ENCODE assay signal across 12 mouse cellular contexts in genomic region chr12:36182570-36182969, GRCm38 (mm10). TPM values are rescaled to one million over a fixed set of nuclear protein-coding genes. Genes with fewer than 3 reads are reported as not detected.
DNase-seq lines count a peak whose midpoint lies in the region; ATAC-seq and TF ChIP-seq lines count a peak whose summit lies in the region.
"Had no signal": no experiment of that assay in that cellular context is flagged by ENCODE, and none has a peak within 500 bp of the region (broad histone marks: within the 10 kb centered on the region; RNA-seq: fewer than 3 reads in every experiment).

No protein-coding gene starts in this region.

- no peak for TF ChIP-seq POLR2A in lung, adult 2 months (IDR thresholded peaks at IDR 0.05; ENCODE audit: borderline replicate concordance, extremely low read depth, low read depth, low read length)

- no peak overlapping the region for H3K4me2 ChIP-seq in kidney, embryonic 14.5 days (replicated peaks; ENCODE audit: low read depth, low read length)
- H3K4me2 ChIP-seq in heart, postnatal 0 days (ENCODE audit: low read depth, low read length), result no peak overlapping the region
- H3K4me2 ChIP-seq: embryonic facial prominence, embryonic 13.5 days had no signal

- WGBS in kidney, embryonic 14.5 days, result 79% methylated on average over 6 of the region's 6 CpGs
- 48% methylated on average over 6 of the region's 6 CpGs for WGBS in heart, postnatal 0 days
- WGBS in lung, adult 2 months, result 49% methylated on average over 6 of the region's 6 CpGs

- DNase-seq in kidney, adult 9 months, result peak; percentile 33
- peak; percentile 64 to 78 for DNase-seq in heart, adult 18-20 months
- peak; percentile 30 for DNase-seq in heart, postnatal 0 days (ENCODE audit: low spot score)
- no peak for DNase-seq in lung, adult 2 months
- no peak for DNase-seq in cerebellum, adult 11-12 months
- no peak for DNase-seq in right cerebral cortex, adult 2 months (ENCODE audit: low spot score in 2 of 2)
- DNase-seq in urinary bladder, postnatal 36 days (ENCODE audit: low spot score in 2 of 2), result no peak
- DNase-seq: cerebellum, adult 18-20 months; midbrain, embryonic 14.5 days had no signal

- peaks cover 33% of the 10 kb centered on the region for H3K36me3 ChIP-seq in kidney, embryonic 14.5 days (ENCODE audit: control insufficient read depth, insufficient read depth, low read length)
- H3K36me3 ChIP-seq in heart, postnatal 0 days (replicated peaks; ENCODE audit: control insufficient read depth, insufficient read depth, low read length), result peaks cover 58% of the 10 kb centered on the region

- no peak for ATAC-seq in kidney, embryonic 14.5 days (ENCODE audit: low FRiP score, low TSS enrichment)
- peak; percentile 81 for ATAC-seq in heart, postnatal 0 days (ENCODE audit: insufficient read depth, low read depth)
- ATAC-seq: inflammation-experienced regulatory T-cells, adult 6 months had no signal

- no peak overlapping the region for H3K4me3 ChIP-seq in kidney, embryonic 14.5 days (ENCODE audit: low read length)
- H3K4me3 ChIP-seq in heart, postnatal 0 days (ENCODE audit: low read depth, low read length), result no peak overlapping the region
- H3K4me3 ChIP-seq in lung, adult 2 months (replicated peaks; ENCODE audit: extremely low read depth, low read depth, low read length), result peak overlapping the region; percentile 21
- H3K4me3 ChIP-seq: embryonic facial prominence, embryonic 13.5 days had no signal

- no peaks in the 10 kb centered on the region for H3K27me3 ChIP-seq in kidney, embryonic 14.5 days (ENCODE audit: control insufficient read depth, insufficient read depth, low read length)
- no peaks in the 10 kb centered on the region for H3K27me3 ChIP-seq in heart, postnatal 0 days (ENCODE audit: control insufficient read depth, insufficient read depth, low read length)
- H3K27me3 ChIP-seq: embryonic facial prominence, embryonic 13.5 days had no signal

- TF ChIP-seq CTCF in heart, postnatal 0 days (IDR thresholded peaks at IDR 0.05; ENCODE audit: low read depth), result no peak
- TF ChIP-seq CTCF in lung, adult 2 months (IDR thresholded peaks at IDR 0.05; ENCODE audit: insufficient read depth, low read length), result no peak

- no peak overlapping the region for H3K9ac ChIP-seq in kidney, embryonic 14.5 days (ENCODE audit: low read depth, low read length)
- H3K9ac ChIP-seq in heart, postnatal 0 days (replicated peaks; ENCODE audit: low read depth, low read length), result no peak overlapping the region
- H3K9ac ChIP-seq: embryonic facial prominence, embryonic 13.5 days had no signal

- H3K4me1 ChIP-seq in kidney, embryonic 14.5 days (ENCODE audit: control insufficient read depth, insufficient read depth, low read length), result no peaks in the 10 kb centered on the region
- H3K4me1 ChIP-seq in heart, postnatal 0 days (ENCODE audit: control insufficient read depth, insufficient read depth), result no peaks in the 10 kb centered on the region
- peaks cover 3% of the 10 kb centered on the region; the same call in 1 of the 2 replicates for H3K4me1 ChIP-seq in lung, adult 2 months (ENCODE audit: control insufficient read depth, insufficient read depth, low read length)
- H3K4me1 ChIP-seq: embryonic facial prominence, embryonic 13.5 days had no signal

- no peaks in the 10 kb centered on the region for H3K9me3 ChIP-seq in kidney, embryonic 14.5 days (ENCODE audit: control insufficient read depth, low read length)
- H3K9me3 ChIP-seq in heart, postnatal 0 days (replicated peaks; ENCODE audit: control insufficient read depth, low read length), result no peaks in the 10 kb centered on the region
- H3K9me3 ChIP-seq: embryonic facial prominence, embryonic 13.5 days had no signal

- TF ChIP-seq EP300 in heart, postnatal 0 days (IDR thresholded peaks at IDR 0.05; ENCODE audit: low read depth), result no peak

- no peak overlapping the region for H3K27ac ChIP-seq in kidney, embryonic 14.5 days (ENCODE audit: low read depth, low read length)
- peak overlapping the region; percentile 68 for H3K27ac ChIP-seq in heart, postnatal 0 days (ENCODE audit: low read depth)
- H3K27ac ChIP-seq: embryonic facial prominence, embryonic 13.5 days had no signal

RNA-seq across cellular contexts. Expression of gene Bzw2, which starts 24.7 kb away (rescaled TPM):
- 243 and 256 TPM in 2 replicates for polyA plus RNA-seq in kidney, embryonic 14.5 days (2014; fragmentation: Nextera tagmentation; extraction: Ambion mirVana)
- total RNA-seq in heart, adult 18-20 months (2021), result 100 to 1,000 TPM; 192 to 199 TPM
- total RNA-seq in heart, postnatal 0 days (2014; rRNA removed; ENCODE audit: low replicate concordance), result 147 and 151 TPM in 2 replicates
- 189 and 203 TPM in 2 replicates for polyA plus RNA-seq in heart, postnatal 0 days (2015; fragmentation: Nextera tagmentation; extraction: Ambion mirVana)
- 5.5 and 11.1 TPM in 2 replicates for polyA plus RNA-seq in lung, adult 2 months (2012; rRNA removed)

RNA-seq across cellular contexts. Expression of gene Ankmy2, which starts 25.7 kb away (rescaled TPM):
- 29.0 and 36.4 TPM in 2 replicates for polyA plus RNA-seq in kidney, embryonic 14.5 days (2014; fragmentation: Nextera tagmentation; extraction: Ambion mirVana)
- total RNA-seq in heart, adult 18-20 months (2021), result 10 to 100 TPM; 12.7 to 14.6 TPM
- total RNA-seq in heart, postnatal 0 days (2014; rRNA removed; ENCODE audit: low replicate concordance), result 8.9 and 9.9 TPM in 2 replicates
- 23.1 and 24.8 TPM in 2 replicates for polyA plus RNA-seq in heart, postnatal 0 days (2015; fragmentation: Nextera tagmentation; extraction: Ambion mirVana)
- 6.0 and 9.3 TPM in 2 replicates for polyA plus RNA-seq in lung, adult 2 months (2012; rRNA removed)

Comparison
In these comparisons a context has a peak if more than half of its experiments do, and no peak if none do; other contexts are left out.
1. DNase-seq: peak in kidney, adult 9 months (single experiment), heart, adult 18-20 months (2 of 2) and heart, postnatal 0 days (single experiment); none in lung, adult 2 months (single experiment), cerebellum, adult 11-12 months (single experiment), right cerebral cortex, adult 2 months (0 of 2) and urinary bladder, postnatal 36 days (0 of 2).
2. RNA of gene Bzw2, which starts 24.7 kb away (polyA plus RNA-seq): 243 to 256 TPM in kidney, embryonic 14.5 days and 189 to 203 TPM in heart, postnatal 0 days; 5.5 to 11.1 TPM in lung, adult 2 months; every median in the first group is over 10 times any median in the second.